ENCODE assay signal across 8 mouse cellular contexts in genomic region chr19:46500581-46501341, GRCm38 (mm10). TPM values are rescaled to one million over a fixed set of nuclear protein-coding genes. Genes with fewer than 3 reads are reported as not detected.
DNase-seq lines count a peak whose midpoint lies in the region; ATAC-seq and TF ChIP-seq lines count a peak whose summit lies in the region.

No protein-coding gene starts in this region.

- H3K9me3 ChIP-seq in kidney, embryonic 14.5 days (ENCODE audit: control insufficient read depth, low read length) = no peaks in the 10 kb centered on the region
- no peaks in the 10 kb centered on the region for H3K9me3 ChIP-seq in ES-E14 (ENCODE audit: control insufficient read depth, insufficient read depth, low read depth, low read length)
- H3K9me3 ChIP-seq in heart, embryonic 13.5 days = no peaks in the 10 kb centered on the region
- no peaks in the 10 kb centered on the region for H3K9me3 ChIP-seq in limb, embryonic 14.5 days (ENCODE audit: control insufficient read depth, low read length)
- no peaks in the 10 kb centered on the region for H3K9me3 ChIP-seq in neural tube, embryonic 14.5 days (ENCODE audit: control insufficient read depth, low read length)

- peak overlapping the region; percentile 98 for H3K4me3 ChIP-seq in kidney, embryonic 14.5 days (ENCODE audit: low read length)
- H3K4me3 ChIP-seq in ES-E14 (ENCODE audit: insufficient read depth in 1 of 2, low read depth in 1 of 2, low read length in 2 of 2, poor library complexity in 1 of 2, severe bottlenecking in 1 of 2) = peak overlapping the region; percentile 76 to 92
- peak overlapping the region; percentile 79 for H3K4me3 ChIP-seq in heart, embryonic 13.5 days
- peak overlapping the region; percentile 82 for H3K4me3 ChIP-seq in limb, embryonic 14.5 days (replicated peaks; ENCODE audit: low read length)
- peak overlapping the region; percentile 99 for H3K4me3 ChIP-seq in neural tube, embryonic 14.5 days (ENCODE audit: low read depth, low read length)

- peak overlapping the region; percentile 99 for H3K9ac ChIP-seq in kidney, embryonic 14.5 days (ENCODE audit: low read depth, low read length)
- H3K9ac ChIP-seq in ES-E14 (ENCODE audit: insufficient read depth, low read depth, low read length, poor library complexity, severe bottlenecking) = peak overlapping the region; percentile 95
- peak overlapping the region; percentile 99 for H3K9ac ChIP-seq in heart, embryonic 13.5 days
- H3K9ac ChIP-seq in limb, embryonic 14.5 days (ENCODE audit: low read depth, low read length, severe bottlenecking) = peak overlapping the region; percentile 85
- H3K9ac ChIP-seq in neural tube, embryonic 14.5 days (replicated peaks; ENCODE audit: low read depth, low read length) = peak overlapping the region; percentile 98

- H3K36me3 ChIP-seq in kidney, embryonic 14.5 days (ENCODE audit: control insufficient read depth, insufficient read depth, low read length) = peaks cover 10% of the 10 kb centered on the region; the same call in 1 of the 2 replicates
- H3K36me3 ChIP-seq in ES-E14 (ENCODE audit: control insufficient read depth, insufficient read depth, low read length, poor library complexity, severe bottlenecking) = peaks cover 7% of the 10 kb centered on the region
- peaks cover 8% of the 10 kb centered on the region for H3K36me3 ChIP-seq in heart, embryonic 13.5 days
- peaks cover 7% of the 10 kb centered on the region; the same call in 1 of the 2 replicates for H3K36me3 ChIP-seq in limb, embryonic 14.5 days (ENCODE audit: control insufficient read depth, insufficient read depth, low read length)
- no peaks in the 10 kb centered on the region; the same call in 1 of the 2 replicates for H3K36me3 ChIP-seq in neural tube, embryonic 14.5 days (ENCODE audit: control insufficient read depth, insufficient read depth, low read length)

- peak; percentile 20 for ATAC-seq in kidney, embryonic 14.5 days (ENCODE audit: low FRiP score, low TSS enrichment)
- no peak for ATAC-seq in heart, embryonic 13.5 days (ENCODE audit: extremely low read depth, insufficient number of reproducible peaks, low FRiP score, low TSS enrichment)
- peak; percentile 17 for ATAC-seq in limb, embryonic 14.5 days (ENCODE audit: low FRiP score, low read depth)
- ATAC-seq in neural tube, embryonic 14.5 days (ENCODE audit: low read depth) = peak; percentile 35; the same call in 1 of the 2 replicates

- in situ Hi-C loops in ES-E14 (cut with MboI; ENCODE audit: low sequenced_read_pairs in 2 of 2, unreplicated experiment in 2 of 2) = no loop called here

- TF ChIP-seq POLR2A in limb, embryonic 14.5 days (IDR thresholded peaks at IDR 0.05; ENCODE audit: borderline replicate concordance, extremely low read depth, insufficient read depth, insufficient read length) = no peak

- peak overlapping the region; percentile 90 for H3K4me2 ChIP-seq in kidney, embryonic 14.5 days (replicated peaks; ENCODE audit: low read depth, low read length)
- peak overlapping the region; percentile 88 for H3K4me2 ChIP-seq in heart, embryonic 13.5 days
- H3K4me2 ChIP-seq in limb, embryonic 14.5 days (replicated peaks; ENCODE audit: low read depth, low read length, severe bottlenecking) = peak overlapping the region; percentile 97
- H3K4me2 ChIP-seq in neural tube, embryonic 14.5 days (ENCODE audit: low read depth, low read length) = peak overlapping the region; percentile 97

- no peak for DNase-seq in kidney, adult 18-20 months
- no peak for DNase-seq in ES-E14 (ENCODE audit: low read depth, low spot score)
- peak; percentile 65 to 77 for DNase-seq in cerebellum, postnatal 25 days
- DNase-seq in limb, embryonic 14.5 days (ENCODE audit: low spot score) = peak; percentile 75
- no peak for DNase-seq in urinary bladder, postnatal 36 days (ENCODE audit: low spot score in 2 of 2)

- under 1% methylated on average over 37 of the region's 50 CpGs for WGBS in kidney, embryonic 14.5 days
- under 1% methylated on average over 41 of the region's 50 CpGs for WGBS in heart, embryonic 13.5 days
- WGBS in limb, embryonic 14.5 days = under 1% methylated on average over 44 of the region's 50 CpGs
- WGBS in neural tube, embryonic 14.5 days = under 1% methylated on average over 47 of the region's 50 CpGs

- no peaks in the 10 kb centered on the region for H3K27me3 ChIP-seq in kidney, embryonic 14.5 days (ENCODE audit: control insufficient read depth, insufficient read depth, low read length)
- H3K27me3 ChIP-seq in heart, embryonic 13.5 days (replicated peaks) = no peaks in the 10 kb centered on the region
- no peaks in the 10 kb centered on the region for H3K27me3 ChIP-seq in limb, embryonic 14.5 days (ENCODE audit: control insufficient read depth, insufficient read depth, low read length)
- no peaks in the 10 kb centered on the region; the same call in 1 of the 2 replicates for H3K27me3 ChIP-seq in neural tube, embryonic 14.5 days (ENCODE audit: control insufficient read depth, insufficient read depth, low read length)

- peak overlapping the region; percentile 100 for H3K27ac ChIP-seq in kidney, embryonic 14.5 days (ENCODE audit: low read depth, low read length)
- H3K27ac ChIP-seq in ES-E14 (ENCODE audit: insufficient read depth, low read depth, low read length, poor library complexity, severe bottlenecking) = peak overlapping the region; percentile 98
- peak overlapping the region; percentile 100 for H3K27ac ChIP-seq in heart, embryonic 13.5 days (replicated peaks)
- peak overlapping the region; percentile 98 for H3K27ac ChIP-seq in limb, embryonic 14.5 days (replicated peaks; ENCODE audit: low read depth, low read length)
- H3K27ac ChIP-seq in neural tube, embryonic 14.5 days (ENCODE audit: low read depth, low read length) = peak overlapping the region; percentile 100

- H3K4me1 ChIP-seq in kidney, embryonic 14.5 days (ENCODE audit: control insufficient read depth, insufficient read depth, low read length) = peaks cover 12% of the 10 kb centered on the region
- H3K4me1 ChIP-seq in ES-E14 (ENCODE audit: control insufficient read depth in 2 of 2, insufficient read depth in 2 of 2, low read length in 2 of 2, poor library complexity in 1 of 2) = peaks cover 18% of the 10 kb centered on the region in 2 experiments
- peaks cover 24% of the 10 kb centered on the region for H3K4me1 ChIP-seq in heart, embryonic 13.5 days
- H3K4me1 ChIP-seq in limb, embryonic 14.5 days (ENCODE audit: control insufficient read depth, insufficient read depth, low read length) = peaks cover 17% of the 10 kb centered on the region
- H3K4me1 ChIP-seq in neural tube, embryonic 14.5 days (ENCODE audit: control insufficient read depth, insufficient read depth, low read length) = peaks cover 17% of the 10 kb centered on the region

TF ChIP-seq in ES-E14, 5 proteins besides CTCF, POLR2A, EP300 and RAD21:
- TF ChIP-seq HCFC1 (IDR thresholded peaks at IDR 0.05; ENCODE audit: borderline replicate concordance, insufficient read depth, low read length) (no peak), ZNF384 (IDR thresholded peaks at IDR 0.05; ENCODE audit: low read depth, low read length) (peak; percentile 66), ZC3H11A (IDR thresholded peaks at IDR 0.05; ENCODE audit: borderline replicate concordance, low read depth, low read length) (no peak), CHD2 (IDR thresholded peaks at IDR 0.05; ENCODE audit: low read depth, low read length) (no peak)

RNA-seq across cellular contexts. Expression of gene Trim8, which starts 0.7 kb away (rescaled TPM):
- polyA plus RNA-seq in kidney, embryonic 14.5 days (2014; fragmentation: Nextera tagmentation; extraction: Ambion mirVana) = 28.3 and 35.6 TPM in 2 replicates
- 26.1 and 33.2 TPM in 2 replicates for total RNA-seq in ES-E14 (2012; rRNA removed)
- polyA plus RNA-seq in heart, embryonic 13.5 days (2015; fragmentation: Nextera tagmentation; extraction: Ambion mirVana) = 13.2 and 13.9 TPM in 2 replicates
- 22.7 and 32.5 TPM in 2 replicates for polyA plus RNA-seq in limb, embryonic 14.5 days (2012; rRNA removed)
- polyA plus RNA-seq in limb, embryonic 14.5 days (2014; fragmentation: Nextera tagmentation; extraction: Ambion mirVana) = 21.5 and 23.1 TPM in 2 replicates
- polyA plus RNA-seq in neural tube, embryonic 14.5 days (2014; fragmentation: Nextera tagmentation; extraction: Ambion mirVana) = 32.2 and 37.5 TPM in 2 replicates

Comparison
In these comparisons a context has a peak if more than half of its experiments do, and no peak if none do; other contexts are left out.
1. DNase-seq: peak in cerebellum, postnatal 25 days (2 of 2) and limb, embryonic 14.5 days (single experiment); none in kidney, adult 18-20 months (single experiment), ES-E14 (single experiment) and urinary bladder, postnatal 36 days (0 of 2).
2. Peak in every context shown above with its lines, with median percentiles within 50 percentile points of each other: H3K27ac ChIP-seq, H3K4me2 ChIP-seq, H3K4me3 ChIP-seq and H3K9ac ChIP-seq.